Mouse (Mus musculus): ENCODE measurements at regions not wholly inside any gene's neighbourhood (a gene's known extent, or its start where the extent isn't known, plus 50 kb on each side); places are given as distances from the start of the nearest gene placed in this dataset.

GRCm38 (mm10) chr15:59762061-59762460 lies 254.4 kb downstream of the 4933412E24Rik start:
- Histone ChIP-seq H3K79me2 (replicated peaks; ENCODE audit: control insufficient read depth, insufficient read depth, low read length) (no peaks in the 10 kb centered on the region), H3K4me3 (no peak overlapping the region), H3K9ac (ENCODE audit: low read depth, low read length) (no peak overlapping the region), H3K27ac (no peak overlapping the region), H3K27me3 (ENCODE audit: control insufficient read depth, insufficient read depth, low read length) (no peaks in the 10 kb centered on the region), H3K4me1 (ENCODE audit: control insufficient read depth, insufficient read depth, low read length) (peaks cover 6% of the 10 kb centered on the region), H3K36me3 (ENCODE audit: control insufficient read depth, insufficient read depth, low read length) (no peaks in the 10 kb centered on the region)
- intact Hi-C loops (cut with DNase I) = no loop called here
- TF ChIP-seq POLR2A (IDR thresholded peaks at IDR 0.05; ENCODE audit: insufficient read depth, low read depth, low read length) = no peak
- no peak for TF ChIP-seq EP300 (IDR thresholded peaks at IDR 0.05; ENCODE audit: insufficient read depth, low read depth, low read length)
- no peak for TF ChIP-seq CTCF (IDR thresholded peaks at IDR 0.05)
- 92% methylated on average over 6 of the region's 6 CpGs for WGBS
- DNase-seq = peak in 1 of 2 experiments; percentile 8

- 84% methylated on average over 5 of the region's 5 CpGs for WGBS
- no peak for TF ChIP-seq POLR2A (IDR thresholded peaks at IDR 0.05; ENCODE audit: insufficient read depth, low read depth, low read length)
- Histone ChIP-seq H3K4me3 (no peak overlapping the region), H3K9ac (ENCODE audit: low read depth, low read length) (no peak overlapping the region), H3K4me1 (ENCODE audit: control insufficient read depth, insufficient read depth, low read length) (peaks cover 8% of the 10 kb centered on the region), H3K27ac (no peak overlapping the region), H3K79me2 (replicated peaks; ENCODE audit: control insufficient read depth, insufficient read depth, low read length) (no peaks in the 10 kb centered on the region), H3K27me3 (ENCODE audit: control insufficient read depth, insufficient read depth, low read length) (no peaks in the 10 kb centered on the region), H3K36me3 (ENCODE audit: control insufficient read depth, insufficient read depth, low read length) (no peaks in the 10 kb centered on the region)
- no peak for DNase-seq
- intact Hi-C loops (cut with DNase I) = no loop called here
Measured at GRCm38 (mm10) chr15:59760490-59760889, 255.9 kb downstream of the 4933412E24Rik start.

GRCm38 (mm10) chr15:59759566-59759965 lies 256.8 kb downstream of the 4933412E24Rik start:
- Histone ChIP-seq H3K9ac (ENCODE audit: low read depth, low read length) (no peak overlapping the region), H3K36me3 (ENCODE audit: control insufficient read depth, insufficient read depth, low read length) (no peaks in the 10 kb centered on the region), H3K27ac (no peak overlapping the region), H3K4me3 (no peak overlapping the region), H3K27me3 (ENCODE audit: control insufficient read depth, insufficient read depth, low read length) (no peaks in the 10 kb centered on the region), H3K79me2 (replicated peaks; ENCODE audit: control insufficient read depth, insufficient read depth, low read length) (no peaks in the 10 kb centered on the region), H3K4me1 (ENCODE audit: control insufficient read depth, insufficient read depth, low read length) (peaks cover 8% of the 10 kb centered on the region)
- peak; percentile 55 to 70 for DNase-seq
- intact Hi-C loops (cut with DNase I) = no loop called here
- WGBS = 24% methylated on average over 4 of the region's 4 CpGs
- no peak for TF ChIP-seq POLR2A (IDR thresholded peaks at IDR 0.05; ENCODE audit: insufficient read depth, low read depth, low read length)
- TF ChIP-seq EP300 (IDR thresholded peaks at IDR 0.05; ENCODE audit: insufficient read depth, low read depth, low read length) = 0 out of 2 replicates have a peak, but pooled peaks have one; percentile 19
- TF ChIP-seq CTCF (IDR thresholded peaks at IDR 0.05) = no peak

GRCm38 (mm10) chr15:59758971-59759370 lies 257.4 kb downstream of the 4933412E24Rik start:
- Histone ChIP-seq H3K4me1 (ENCODE audit: control insufficient read depth, insufficient read depth, low read length) (peaks cover 8% of the 10 kb centered on the region), H3K9ac (ENCODE audit: low read depth, low read length) (no peak overlapping the region), H3K36me3 (ENCODE audit: control insufficient read depth, insufficient read depth, low read length) (no peaks in the 10 kb centered on the region), H3K27ac (no peak overlapping the region), H3K79me2 (replicated peaks; ENCODE audit: control insufficient read depth, insufficient read depth, low read length) (no peaks in the 10 kb centered on the region), H3K27me3 (ENCODE audit: control insufficient read depth, insufficient read depth, low read length) (no peaks in the 10 kb centered on the region), H3K4me3 (no peak overlapping the region)
- WGBS = 67% methylated on average over 2 of the region's 2 CpGs
- intact Hi-C loops (cut with DNase I) = no loop called here
- DNase-seq = no peak
- TF ChIP-seq POLR2A (IDR thresholded peaks at IDR 0.05; ENCODE audit: insufficient read depth, low read depth, low read length) = no peak
- no peak for TF ChIP-seq CTCF (IDR thresholded peaks at IDR 0.05)
- no peak for TF ChIP-seq EP300 (IDR thresholded peaks at IDR 0.05; ENCODE audit: insufficient read depth, low read depth, low read length)

- no peaks in the 10 kb centered on the region for H3K27me3 ChIP-seq (ENCODE audit: control insufficient read depth, insufficient read depth, low read length)
- no peak overlapping the region for H3K4me3 ChIP-seq
- 22% methylated on average over 6 of the region's 6 CpGs for WGBS
- no peak overlapping the region for H3K9ac ChIP-seq (ENCODE audit: low read depth, low read length)
- H3K27ac ChIP-seq = no peak overlapping the region
- no peaks in the 10 kb centered on the region for H3K36me3 ChIP-seq (ENCODE audit: control insufficient read depth, insufficient read depth, low read length)
- DNase-seq = peak; percentile 40 to 59
- H3K79me2 ChIP-seq (replicated peaks; ENCODE audit: control insufficient read depth, insufficient read depth, low read length) = no peaks in the 10 kb centered on the region
- TF ChIP-seq EP300 (IDR thresholded peaks at IDR 0.05; ENCODE audit: insufficient read depth, low read depth, low read length) = no peak
- TF ChIP-seq POLR2A (IDR thresholded peaks at IDR 0.05; ENCODE audit: insufficient read depth, low read depth, low read length) = no peak
- TF ChIP-seq CTCF (IDR thresholded peaks at IDR 0.05) = no peak
- H3K4me1 ChIP-seq (ENCODE audit: control insufficient read depth, insufficient read depth, low read length) = peaks cover 8% of the 10 kb centered on the region
- intact Hi-C loops (cut with DNase I) = no loop called here
Measured at GRCm38 (mm10) chr15:59756141-59756540, 260.3 kb downstream of the 4933412E24Rik start.

GRCm38 (mm10) chr15:59754906-59755305 lies 261.5 kb downstream of the 4933412E24Rik start:
- Histone ChIP-seq H3K4me1 (ENCODE audit: control insufficient read depth, insufficient read depth, low read length) (peaks cover 6% of the 10 kb centered on the region), H3K27ac (no peak overlapping the region), H3K36me3 (ENCODE audit: control insufficient read depth, insufficient read depth, low read length) (no peaks in the 10 kb centered on the region), H3K79me2 (replicated peaks; ENCODE audit: control insufficient read depth, insufficient read depth, low read length) (no peaks in the 10 kb centered on the region), H3K27me3 (ENCODE audit: control insufficient read depth, insufficient read depth, low read length) (no peaks in the 10 kb centered on the region), H3K9ac (ENCODE audit: low read depth, low read length) (no peak overlapping the region), H3K4me3 (no peak overlapping the region)
- intact Hi-C loops (cut with DNase I) = no loop called here
- 76% methylated on average over 13 of the region's 13 CpGs for WGBS
- no peak for DNase-seq
- no peak for TF ChIP-seq EP300 (IDR thresholded peaks at IDR 0.05; ENCODE audit: insufficient read depth, low read depth, low read length)
- no peak for TF ChIP-seq CTCF (IDR thresholded peaks at IDR 0.05)
- no peak for TF ChIP-seq POLR2A (IDR thresholded peaks at IDR 0.05; ENCODE audit: insufficient read depth, low read depth, low read length)
